Mouse (Mus musculus) bone marrow macrophage, adult 2 months (primary cell): Measurements from ENCODE around the gene Sept10.

Experiments
- CTCF ChIP-seq: IDR thresholded peaks from 2 replicates; pipeline ENCODE4 v1.5.1; 2012; ENCODE audit warnings: low read depth, mild to moderate bottlenecking, low read length, moderate library complexity
- POLR2A ChIP-seq: IDR thresholded peaks from 2 replicates; pipeline ENCODE4 v1.6.1; 2012; ENCODE audit warnings: mild to moderate bottlenecking, low read depth, low read length, borderline replicate concordance

- no peak for TF ChIP-seq CTCF
- no peak for TF ChIP-seq POLR2A
These were observed 49.1 kb downstream of the Sept10 start for GRCm38 (mm10) chr10:59172539-59172938.
